Mouse (Mus musculus): Measurements from ENCODE around the gene Laptm5. TPM values are rescaled to one million over a fixed set of nuclear protein-coding genes. Genes with fewer than 3 reads are reported as not detected.

Laptm5 gene
- polyA plus RNA-seq, 1 experiment = 18.9 TPM

- Histone ChIP-seq H3K27ac (ENCODE audit: insufficient read depth, low read length) (no peak overlapping the region), H3K4me3 (replicated peaks; ENCODE audit: insufficient read depth, low read depth, low read length) (no peak overlapping the region), H3K27me3 (ENCODE audit: control insufficient read depth, insufficient read depth, low read length) (no peaks in the 10 kb centered on the region), H3K4me1 (ENCODE audit: control insufficient read depth, insufficient read depth, low read length) (peaks cover 5% of the 10 kb centered on the region; the same call in 1 of the 2 replicates)
- 73% methylated on average over 14 of the region's 14 CpGs for WGBS
- no peak for TF ChIP-seq POLR2A (IDR thresholded peaks at IDR 0.05; ENCODE audit: borderline replicate concordance, insufficient read depth, low read length)
- TF ChIP-seq CTCF (IDR thresholded peaks at IDR 0.05; ENCODE audit: borderline replicate concordance, insufficient read depth, low read depth, low read length) = no peak
- DNase-seq = no peak
Measured at GRCm38 (mm10) chr4:130876016-130876726, 36.8 kb upstream of the Laptm5 start.

- WGBS = 6% methylated on average over 21 of the region's 21 CpGs
- TF ChIP-seq CTCF (IDR thresholded peaks at IDR 0.05; ENCODE audit: borderline replicate concordance, insufficient read depth, low read depth, low read length) = peak; percentile 87
- TF ChIP-seq POLR2A (IDR thresholded peaks at IDR 0.05; ENCODE audit: borderline replicate concordance, insufficient read depth, low read length) = no peak
- Histone ChIP-seq H3K27me3 (ENCODE audit: control insufficient read depth, insufficient read depth, low read length) (no peaks in the 10 kb centered on the region), H3K4me3 (replicated peaks; ENCODE audit: insufficient read depth, low read depth, low read length) (peak overlapping the region; percentile 45), H3K4me1 (ENCODE audit: control insufficient read depth, insufficient read depth, low read length) (peaks cover 5% of the 10 kb centered on the region; the same call in 1 of the 2 replicates), H3K27ac (ENCODE audit: insufficient read depth, low read length) (no peak overlapping the region)
- peak; percentile 86 to 93 for DNase-seq
Measured at GRCm38 (mm10) chr4:130878273-130879047, 34.5 kb upstream of the Laptm5 start.

- no peak overlapping the region for H3K27ac ChIP-seq (ENCODE audit: insufficient read depth, low read length)
- WGBS = 88% methylated on average over 1 of the region's 1 CpGs
- H3K27me3 ChIP-seq (ENCODE audit: control insufficient read depth, insufficient read depth, low read length) = no peaks in the 10 kb centered on the region
- TF ChIP-seq POLR2A (IDR thresholded peaks at IDR 0.05; ENCODE audit: borderline replicate concordance, insufficient read depth, low read length) (no peak), CTCF (IDR thresholded peaks at IDR 0.05; ENCODE audit: borderline replicate concordance, insufficient read depth, low read depth, low read length) (no peak)
- peaks cover 5% of the 10 kb centered on the region; the same call in 1 of the 2 replicates for H3K4me1 ChIP-seq (ENCODE audit: control insufficient read depth, insufficient read depth, low read length)
- no peak overlapping the region for H3K4me3 ChIP-seq (replicated peaks; ENCODE audit: insufficient read depth, low read depth, low read length)
- no peak for DNase-seq
Measured at GRCm38 (mm10) chr4:130879048-130879384, 33.9 kb upstream of the Laptm5 start.

GRCm38 (mm10) chr4:130881336-130881735, 31.6 kb upstream of the Laptm5 start:
- Histone ChIP-seq H3K27me3 (ENCODE audit: control insufficient read depth, insufficient read depth, low read length) (no peaks in the 10 kb centered on the region), H3K27ac (ENCODE audit: insufficient read depth, low read length) (no peak overlapping the region), H3K4me3 (replicated peaks; ENCODE audit: insufficient read depth, low read depth, low read length) (no peak overlapping the region), H3K4me1 (ENCODE audit: control insufficient read depth, insufficient read depth, low read length) (no peaks in the 10 kb centered on the region)
- no peak for DNase-seq
- WGBS = 80% methylated on average over 5 of the region's 5 CpGs
- TF ChIP-seq CTCF (IDR thresholded peaks at IDR 0.05; ENCODE audit: borderline replicate concordance, insufficient read depth, low read depth, low read length) (no peak), POLR2A (IDR thresholded peaks at IDR 0.05; ENCODE audit: borderline replicate concordance, insufficient read depth, low read length) (no peak)

GRCm38 (mm10) chr4:130882762-130883161, 30.2 kb upstream of the Laptm5 start:
- Histone ChIP-seq H3K27me3 (ENCODE audit: control insufficient read depth, insufficient read depth, low read length) (no peaks in the 10 kb centered on the region), H3K27ac (ENCODE audit: insufficient read depth, low read length) (no peak overlapping the region), H3K4me1 (ENCODE audit: control insufficient read depth, insufficient read depth, low read length) (no peaks in the 10 kb centered on the region), H3K4me3 (replicated peaks; ENCODE audit: insufficient read depth, low read depth, low read length) (no peak overlapping the region)
- 62% methylated on average over 15 of the region's 15 CpGs for WGBS
- no peak for DNase-seq
- TF ChIP-seq CTCF (IDR thresholded peaks at IDR 0.05; ENCODE audit: borderline replicate concordance, insufficient read depth, low read depth, low read length) = no peak
- TF ChIP-seq POLR2A (IDR thresholded peaks at IDR 0.05; ENCODE audit: borderline replicate concordance, insufficient read depth, low read length) = no peak

- Histone ChIP-seq H3K27ac (ENCODE audit: insufficient read depth, low read length) (no peak overlapping the region), H3K4me1 (ENCODE audit: control insufficient read depth, insufficient read depth, low read length) (no peaks in the 10 kb centered on the region), H3K27me3 (ENCODE audit: control insufficient read depth, insufficient read depth, low read length) (no peaks in the 10 kb centered on the region), H3K4me3 (replicated peaks; ENCODE audit: insufficient read depth, low read depth, low read length) (no peak overlapping the region)
- 24% methylated on average over 13 of the region's 13 CpGs for WGBS
- peak; percentile 45 to 73 for DNase-seq
- no peak for TF ChIP-seq POLR2A (IDR thresholded peaks at IDR 0.05; ENCODE audit: borderline replicate concordance, insufficient read depth, low read length)
- TF ChIP-seq CTCF (IDR thresholded peaks at IDR 0.05; ENCODE audit: borderline replicate concordance, insufficient read depth, low read depth, low read length) = no peak
Measured at GRCm38 (mm10) chr4:130883820-130884533, 28.9 kb upstream of the Laptm5 start.

- Histone ChIP-seq H3K4me1 (ENCODE audit: control insufficient read depth, insufficient read depth, low read length) (no peaks in the 10 kb centered on the region), H3K27me3 (ENCODE audit: control insufficient read depth, insufficient read depth, low read length) (no peaks in the 10 kb centered on the region), H3K4me3 (replicated peaks; ENCODE audit: insufficient read depth, low read depth, low read length) (no peak overlapping the region), H3K27ac (ENCODE audit: insufficient read depth, low read length) (no peak overlapping the region)
- 78% methylated on average over 11 of the region's 11 CpGs for WGBS
- DNase-seq = no peak
- no peak for TF ChIP-seq POLR2A (IDR thresholded peaks at IDR 0.05; ENCODE audit: borderline replicate concordance, insufficient read depth, low read length)
Measured at GRCm38 (mm10) chr4:130887148-130887745, 25.7 kb upstream of the Laptm5 start.

Measured in cerebellum, adult 2 months (tissue).